Mouse (Mus musculus): ENCODE measurements around the gene 1700025G04Rik. TPM values are rescaled to one million over a fixed set of nuclear protein-coding genes. Genes with fewer than 3 reads are reported as not detected.

1700025G04Rik gene
- polyA plus RNA-seq, 1 experiment from 2014 or later: 32.4 TPM

GRCm38 (mm10) chr1:151998721-151999206 is 91.2 kb downstream of the 1700025G04Rik start:
- H3K4me2 ChIP-seq: no peak overlapping the region
- no peaks in the 10 kb centered on the region for H3K4me1 ChIP-seq (ENCODE audit: control insufficient read depth, insufficient read depth, low read length)
- no peak overlapping the region for H3K4me3 ChIP-seq (ENCODE audit: low read depth, low read length)
- H3K27ac ChIP-seq (ENCODE audit: low read depth, low read length): no peak overlapping the region
- ATAC-seq (ENCODE audit: low FRiP score) (no peak), DNase-seq (ENCODE audit: low spot score, missing footprints) (no peak)
- H3K9ac ChIP-seq (ENCODE audit: low read length): no peak overlapping the region
- WGBS: 86% methylated on average over 8 of the region's 8 CpGs
- H3K27me3 ChIP-seq (ENCODE audit: control insufficient read depth, insufficient read depth, low read length): no peaks in the 10 kb centered on the region
- no peaks in the 10 kb centered on the region for H3K9me3 ChIP-seq (ENCODE audit: control insufficient read depth, low read length)
- no peaks in the 10 kb centered on the region for H3K36me3 ChIP-seq (ENCODE audit: control insufficient read depth, insufficient read depth, low read length)

GRCm38 (mm10) chr1:151997591-151997990 is 92.3 kb downstream of the 1700025G04Rik start:
- Histone ChIP-seq H3K4me2 (no peak overlapping the region), H3K9me3 (ENCODE audit: control insufficient read depth, low read length) (no peaks in the 10 kb centered on the region), H3K4me1 (ENCODE audit: control insufficient read depth, insufficient read depth, low read length) (no peaks in the 10 kb centered on the region), H3K27me3 (ENCODE audit: control insufficient read depth, insufficient read depth, low read length) (no peaks in the 10 kb centered on the region), H3K27ac (ENCODE audit: low read depth, low read length) (no peak overlapping the region), H3K9ac (ENCODE audit: low read length) (no peak overlapping the region), H3K4me3 (ENCODE audit: low read depth, low read length) (no peak overlapping the region), H3K36me3 (ENCODE audit: control insufficient read depth, insufficient read depth, low read length) (no peaks in the 10 kb centered on the region)
- DNase-seq (ENCODE audit: low spot score, missing footprints) (no peak), ATAC-seq (ENCODE audit: low FRiP score) (no peak)
- 88% methylated on average over 7 of the region's 7 CpGs for WGBS

GRCm38 (mm10) chr1:151995948-151996697 is 93.8 kb downstream of the 1700025G04Rik start:
- 80% methylated on average over 10 of the region's 10 CpGs for WGBS

GRCm38 (mm10) chr1:151994271-151994670 is 95.7 kb downstream of the 1700025G04Rik start:
- Histone ChIP-seq H3K4me2 (no peak overlapping the region), H3K36me3 (ENCODE audit: control insufficient read depth, insufficient read depth, low read length) (no peaks in the 10 kb centered on the region), H3K9me3 (ENCODE audit: control insufficient read depth, low read length) (no peaks in the 10 kb centered on the region), H3K9ac (ENCODE audit: low read length) (no peak overlapping the region), H3K27ac (ENCODE audit: low read depth, low read length) (no peak overlapping the region), H3K4me3 (ENCODE audit: low read depth, low read length) (no peak overlapping the region), H3K4me1 (ENCODE audit: control insufficient read depth, insufficient read depth, low read length) (no peaks in the 10 kb centered on the region), H3K27me3 (ENCODE audit: control insufficient read depth, insufficient read depth, low read length) (no peaks in the 10 kb centered on the region)
- WGBS: 77% methylated on average over 6 of the region's 6 CpGs
- DNase-seq (ENCODE audit: low spot score, missing footprints): no peak
- ATAC-seq (ENCODE audit: low FRiP score): no peak

More at GRCm38 (mm10) chr1:151995948-151996697, 93.8 kb downstream of the 1700025G04Rik start:
- ATAC-seq (ENCODE audit: low FRiP score) (no peak), DNase-seq (ENCODE audit: low spot score, missing footprints) (no peak)
- no peak overlapping the region for H3K4me2 ChIP-seq
- H3K9me3 ChIP-seq (ENCODE audit: control insufficient read depth, low read length): no peaks in the 10 kb centered on the region
- no peak overlapping the region for H3K4me3 ChIP-seq (ENCODE audit: low read depth, low read length)
- H3K36me3 ChIP-seq (ENCODE audit: control insufficient read depth, insufficient read depth, low read length): no peaks in the 10 kb centered on the region
- no peak overlapping the region for H3K27ac ChIP-seq (ENCODE audit: low read depth, low read length)
- no peaks in the 10 kb centered on the region for H3K4me1 ChIP-seq (ENCODE audit: control insufficient read depth, insufficient read depth, low read length)
- no peak overlapping the region for H3K9ac ChIP-seq (ENCODE audit: low read length)
- no peaks in the 10 kb centered on the region for H3K27me3 ChIP-seq (ENCODE audit: control insufficient read depth, insufficient read depth, low read length)

DNA sequence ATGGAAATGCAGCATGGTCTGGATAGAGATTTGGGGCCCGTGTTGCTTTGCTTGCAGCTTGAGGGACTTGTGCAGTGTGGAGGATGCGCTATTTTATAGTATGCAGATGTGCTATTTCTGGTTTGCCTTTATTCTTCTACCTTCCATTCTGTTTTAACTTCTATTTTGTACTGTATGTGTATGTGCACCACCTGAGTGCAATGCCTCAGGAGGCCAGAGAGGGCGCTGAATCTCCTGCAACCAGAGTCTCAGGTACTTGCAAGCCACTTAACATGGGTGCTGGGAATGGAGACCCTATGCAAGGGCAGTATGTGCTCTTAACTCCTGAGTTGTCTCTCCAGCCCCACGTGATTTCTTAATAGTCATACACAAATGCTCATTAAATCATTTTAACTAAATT is 98.4 kb downstream of the 1700025G04Rik start:
- ATAC-seq (ENCODE audit: low FRiP score): no peak
- WGBS: 94% methylated on average over 4 of the region's 4 CpGs
- no peak overlapping the region for H3K9ac ChIP-seq (ENCODE audit: low read length)

GRCm38 (mm10) chr1:151990615-151991014 is 99.3 kb downstream of the 1700025G04Rik start:
- Histone ChIP-seq H3K4me2 (no peak overlapping the region), H3K4me3 (ENCODE audit: low read depth, low read length) (no peak overlapping the region), H3K4me1 (ENCODE audit: control insufficient read depth, insufficient read depth, low read length) (no peaks in the 10 kb centered on the region), H3K27ac (ENCODE audit: low read depth, low read length) (no peak overlapping the region), H3K36me3 (ENCODE audit: control insufficient read depth, insufficient read depth, low read length) (no peaks in the 10 kb centered on the region), H3K27me3 (ENCODE audit: control insufficient read depth, insufficient read depth, low read length) (no peaks in the 10 kb centered on the region), H3K9ac (ENCODE audit: low read length) (no peak overlapping the region), H3K9me3 (ENCODE audit: control insufficient read depth, low read length) (no peaks in the 10 kb centered on the region)
- ATAC-seq (ENCODE audit: low FRiP score) (no peak), DNase-seq (ENCODE audit: low spot score, missing footprints) (no peak)
- 89% methylated on average over 4 of the region's 4 CpGs for WGBS

More for the DNA sequence above, 98.4 kb downstream of the 1700025G04Rik start:
- DNase-seq (ENCODE audit: low spot score, missing footprints): no peak
- Histone ChIP-seq H3K27ac (ENCODE audit: low read depth, low read length) (no peak overlapping the region), H3K9me3 (ENCODE audit: control insufficient read depth, low read length) (no peaks in the 10 kb centered on the region), H3K4me2 (no peak overlapping the region), H3K36me3 (ENCODE audit: control insufficient read depth, insufficient read depth, low read length) (no peaks in the 10 kb centered on the region), H3K4me3 (ENCODE audit: low read depth, low read length) (no peak overlapping the region), H3K27me3 (ENCODE audit: control insufficient read depth, insufficient read depth, low read length) (no peaks in the 10 kb centered on the region), H3K4me1 (ENCODE audit: control insufficient read depth, insufficient read depth, low read length) (no peaks in the 10 kb centered on the region)

- Histone ChIP-seq H3K9me3 (ENCODE audit: control insufficient read depth, low read length) (no peaks in the 10 kb centered on the region), H3K27ac (ENCODE audit: low read depth, low read length) (no peak overlapping the region), H3K36me3 (ENCODE audit: control insufficient read depth, insufficient read depth, low read length) (no peaks in the 10 kb centered on the region), H3K4me3 (ENCODE audit: low read depth, low read length) (no peak overlapping the region), H3K4me2 (no peak overlapping the region), H3K4me1 (ENCODE audit: control insufficient read depth, insufficient read depth, low read length) (peaks cover 13% of the 10 kb centered on the region), H3K9ac (ENCODE audit: low read length) (no peak overlapping the region), H3K27me3 (ENCODE audit: control insufficient read depth, insufficient read depth, low read length) (no peaks in the 10 kb centered on the region)
- DNase-seq (ENCODE audit: low spot score, missing footprints): no peak
- 90% methylated on average over 7 of the region's 7 CpGs for whole genome bisulfite sequencing
- ATAC-seq (ENCODE audit: low FRiP score): no peak
Measured at GRCm38 (mm10) chr1:151988713-151989112, 101.2 kb downstream of the 1700025G04Rik start.

- DNase-seq (ENCODE audit: low spot score, missing footprints) (no peak), ATAC-seq (ENCODE audit: low FRiP score) (no peak)
- Histone ChIP-seq H3K36me3 (ENCODE audit: control insufficient read depth, insufficient read depth, low read length) (no peaks in the 10 kb centered on the region), H3K4me3 (ENCODE audit: low read depth, low read length) (no peak overlapping the region), H3K9ac (ENCODE audit: low read length) (no peak overlapping the region), H3K9me3 (ENCODE audit: control insufficient read depth, low read length) (no peaks in the 10 kb centered on the region), H3K27ac (ENCODE audit: low read depth, low read length) (no peak overlapping the region), H3K4me2 (no peak overlapping the region), H3K4me1 (ENCODE audit: control insufficient read depth, insufficient read depth, low read length) (peaks cover 13% of the 10 kb centered on the region), H3K27me3 (ENCODE audit: control insufficient read depth, insufficient read depth, low read length) (no peaks in the 10 kb centered on the region)
- WGBS: 90% methylated on average over 8 of the region's 8 CpGs
Measured at GRCm38 (mm10) chr1:151988066-151988465, 101.9 kb downstream of the 1700025G04Rik start.

DNA sequence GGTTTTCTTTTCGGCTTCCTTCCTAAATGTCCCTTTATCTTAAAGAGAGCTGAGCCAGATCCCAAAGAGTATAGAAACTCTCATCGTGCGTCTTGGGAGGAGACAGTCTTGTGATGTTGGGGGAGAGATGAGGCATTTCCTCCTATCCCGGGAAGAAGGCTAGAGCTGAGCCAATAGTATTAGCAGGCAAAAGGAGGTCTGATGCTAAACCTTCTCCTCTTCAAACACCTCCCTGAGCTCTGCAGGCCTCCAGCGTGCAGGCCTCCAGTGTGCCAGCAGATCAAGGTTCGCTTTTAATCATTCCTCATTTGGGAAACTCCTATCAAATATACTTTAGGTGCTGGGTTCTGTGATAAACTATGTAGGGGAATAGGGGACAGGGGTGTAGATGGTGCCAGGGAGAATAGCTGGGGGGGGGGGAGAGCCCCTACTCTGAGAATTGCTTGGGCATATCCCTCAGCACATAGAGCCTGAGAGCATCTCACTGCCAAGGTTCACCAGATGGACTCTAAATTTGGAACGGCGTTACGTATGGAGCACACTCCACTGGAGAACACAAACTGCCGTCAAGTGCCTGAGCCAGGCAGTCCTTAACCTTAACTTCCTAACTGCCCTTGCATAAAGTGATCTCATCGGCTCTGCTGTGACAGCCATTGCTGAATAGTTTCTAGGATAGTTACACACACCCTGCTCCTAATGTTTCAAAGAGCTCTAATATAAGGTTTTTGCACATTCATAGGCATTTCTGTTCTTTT is 103.7 kb downstream of the 1700025G04Rik start:
- no peak overlapping the region for H3K9ac ChIP-seq (ENCODE audit: low read length)
- no peaks in the 10 kb centered on the region for H3K36me3 ChIP-seq (ENCODE audit: control insufficient read depth, insufficient read depth, low read length)
- H3K27me3 ChIP-seq (ENCODE audit: control insufficient read depth, insufficient read depth, low read length): no peaks in the 10 kb centered on the region
- H3K9me3 ChIP-seq (ENCODE audit: control insufficient read depth, low read length): no peaks in the 10 kb centered on the region
- WGBS: 87% methylated on average over 11 of the region's 11 CpGs
- no peak overlapping the region for H3K4me2 ChIP-seq
- H3K4me1 ChIP-seq (ENCODE audit: control insufficient read depth, insufficient read depth, low read length): peaks cover 13% of the 10 kb centered on the region
- H3K27ac ChIP-seq (ENCODE audit: low read depth, low read length): no peak overlapping the region
- ATAC-seq (ENCODE audit: low FRiP score): no peak
- no peak overlapping the region for H3K4me3 ChIP-seq (ENCODE audit: low read depth, low read length)
- DNase-seq (ENCODE audit: low spot score, missing footprints): no peak

Data from midbrain, embryonic 11.5 days (tissue).